Mouse (Mus musculus) kidney, adult 11 months (tissue): ENCODE results near the gene Col4a2.
A peak's percentile ranks its signal among the peaks of the same experiment; 100 is the strongest.

Source experiments
- DNase-seq: peaks from one replicate; pipeline ENCODE4 v3.0.0; 2022

Col4a2 gene

DNA sequence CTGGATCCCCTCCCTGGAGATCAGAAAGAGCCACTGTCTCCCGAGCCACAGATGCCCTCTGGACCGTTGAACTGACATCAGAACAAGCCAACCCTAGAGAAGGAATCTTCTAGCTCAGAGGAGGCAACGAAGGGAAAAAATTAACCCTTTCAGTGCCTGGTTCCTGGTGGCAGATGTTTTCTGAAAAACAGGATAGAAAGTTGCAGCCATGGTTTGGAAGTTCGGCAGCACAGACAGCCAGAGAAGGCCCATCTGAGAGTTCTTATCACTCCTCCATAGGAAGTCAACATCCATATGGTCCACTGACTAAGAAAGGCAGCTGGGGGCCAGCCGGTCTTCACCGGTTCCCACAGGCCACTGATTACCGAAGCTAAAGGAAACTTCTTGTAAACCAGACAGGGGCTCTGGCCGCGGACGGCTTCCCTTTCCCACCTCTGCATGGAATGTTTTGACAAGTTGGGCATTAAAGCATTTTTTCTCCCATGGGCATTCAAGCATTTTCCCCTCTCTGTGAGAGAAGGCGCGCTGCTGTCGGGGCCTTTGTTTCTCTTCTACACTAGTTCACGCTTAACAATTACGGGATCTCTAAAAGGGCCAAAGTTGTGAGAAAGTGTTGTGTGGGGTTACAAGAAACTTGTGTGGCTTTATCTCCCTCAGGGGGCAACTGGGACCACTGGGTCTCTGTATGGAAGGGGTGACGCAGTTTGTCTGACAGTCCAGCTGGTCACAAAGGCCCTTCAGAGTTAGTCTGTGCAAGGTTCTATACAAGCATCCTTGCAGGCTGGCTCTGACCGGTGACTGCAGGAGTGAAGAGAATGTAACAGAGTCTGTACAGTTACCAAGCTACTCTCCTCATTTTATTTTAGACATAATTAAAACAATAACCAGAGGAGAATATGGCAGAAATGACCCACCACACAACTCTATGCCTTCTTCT is 49.9 kb downstream of the Col4a2 start:
- peak; percentile 44 for DNase-seq

- DNase-seq = no peak
Observed at GRCm38 (mm10) chr8:11363340-11364126, 50.9 kb downstream of the Col4a2 start.

GRCm38 (mm10) chr8:11366251-11366650 is 53.6 kb downstream of the Col4a2 start:
- no peak for DNase-seq

DNA sequence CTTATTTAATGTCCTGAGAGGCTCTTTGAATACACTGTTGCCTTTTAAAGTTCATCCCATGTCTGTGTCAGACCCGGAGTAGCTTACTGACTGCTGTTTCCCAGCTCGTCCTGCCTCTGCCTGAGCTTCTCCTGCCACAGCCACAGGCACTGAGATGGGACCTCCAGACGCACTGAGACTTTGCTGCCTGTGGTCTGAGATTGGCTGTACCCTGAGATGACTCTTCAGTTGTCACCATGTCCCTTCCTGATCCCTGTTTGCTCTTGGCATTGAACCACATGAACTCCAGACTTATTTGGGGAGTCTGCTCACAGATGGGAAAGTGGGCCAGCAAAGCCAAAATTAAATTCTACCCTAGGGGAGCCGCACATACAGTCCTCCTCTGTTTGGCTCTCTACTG is 54.1 kb downstream of the Col4a2 start:
- no peak for DNase-seq

GRCm38 (mm10) chr8:11367670-11368069 is 55.1 kb downstream of the Col4a2 start:
- no peak for DNase-seq

- DNase-seq = peak; percentile 46
Observed at GRCm38 (mm10) chr8:11369526-11370203, 57.1 kb downstream of the Col4a2 start.

DNA sequence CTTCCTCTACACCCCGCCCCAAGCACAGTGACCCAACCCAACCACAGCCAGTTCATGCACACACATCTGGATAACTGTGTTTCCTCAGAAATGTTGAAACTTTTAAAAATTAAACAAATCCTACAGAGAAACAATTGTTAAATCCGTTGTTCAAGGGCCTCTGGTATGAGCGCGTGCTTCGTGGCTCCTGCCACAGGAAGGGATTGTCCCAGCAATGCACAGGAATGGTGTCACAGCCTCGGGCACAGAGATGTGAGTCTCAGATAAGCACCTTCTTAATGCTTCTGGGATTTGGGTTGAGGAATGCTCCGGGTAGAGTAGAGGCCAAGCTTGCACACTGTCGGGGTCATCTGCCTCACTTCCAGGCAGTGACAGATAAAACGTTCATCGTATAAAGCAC is 58.7 kb downstream of the Col4a2 start:
- no peak for DNase-seq

- no peak for DNase-seq
Observed at GRCm38 (mm10) chr8:11372080-11372479, 59.5 kb downstream of the Col4a2 start.

DNA sequence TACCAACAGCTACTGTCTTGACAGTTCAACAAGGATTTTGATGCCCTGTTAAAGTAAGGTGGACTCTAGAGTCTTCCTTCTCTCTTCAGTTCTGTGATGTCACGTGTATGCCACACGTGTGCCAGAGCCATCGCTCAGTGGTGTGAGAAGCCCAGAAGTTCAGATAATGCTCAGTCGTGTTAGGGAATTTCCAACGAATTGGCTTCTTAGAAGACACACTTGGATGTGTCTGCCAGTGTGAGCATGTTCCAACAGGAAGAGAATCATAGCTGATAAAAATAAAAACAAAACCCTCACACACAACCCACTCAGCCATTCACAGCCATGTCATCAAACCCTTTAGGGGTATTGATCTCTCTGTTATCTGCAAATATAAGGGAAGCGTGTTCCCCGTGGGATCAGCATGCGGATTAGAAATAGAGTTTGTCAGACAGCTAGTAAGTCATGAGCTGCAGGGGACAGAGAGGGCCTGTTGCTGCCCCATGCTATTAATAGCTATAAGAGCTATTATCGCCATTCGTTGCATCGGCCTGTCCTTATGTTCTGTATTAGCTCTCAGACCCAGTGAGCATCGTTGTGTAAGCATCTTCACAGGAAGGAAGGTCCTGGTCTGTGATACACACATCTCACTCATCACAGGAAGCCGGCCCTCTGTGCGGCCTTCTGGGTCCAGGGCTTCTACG is 61.2 kb downstream of the Col4a2 start:
- DNase-seq = no peak

DNA sequence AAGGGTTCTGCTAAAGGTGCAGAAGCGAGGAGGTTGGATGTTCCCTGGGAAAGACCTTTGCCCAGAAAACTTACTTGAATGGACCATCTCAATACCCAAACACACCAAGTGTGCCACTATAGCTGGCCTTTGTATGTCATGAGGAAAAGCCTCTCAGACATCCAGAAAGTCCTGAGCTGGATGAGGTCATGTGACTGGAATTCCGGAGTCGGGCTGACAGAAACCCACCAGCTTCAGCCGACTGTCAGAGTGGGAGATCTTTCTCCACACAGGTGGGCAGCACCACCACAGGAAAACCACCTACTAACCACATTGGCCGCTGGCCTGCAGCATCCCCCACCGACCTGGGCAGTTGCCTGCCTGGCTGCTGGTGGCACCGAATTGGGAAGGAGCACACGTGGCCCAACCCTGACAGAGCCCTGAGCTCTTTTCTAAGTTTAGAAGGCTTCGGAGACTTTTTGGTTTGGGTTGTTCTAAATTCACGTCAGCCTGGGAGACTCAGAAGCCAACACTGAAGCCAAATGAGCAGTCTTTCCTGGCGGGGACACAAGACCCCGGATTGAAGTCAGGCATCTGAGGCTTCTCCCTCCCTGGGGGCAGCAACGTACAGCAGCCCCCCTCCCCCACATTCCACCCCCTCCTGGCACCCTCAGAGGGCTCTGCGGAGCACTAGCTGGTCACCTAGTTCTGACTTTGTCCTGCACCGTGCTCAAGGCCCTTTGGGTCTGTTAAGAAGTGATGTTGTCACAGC is 61.9 kb downstream of the Col4a2 start:
- DNase-seq = no peak

GRCm38 (mm10) chr8:11375749-11376438 is 63.3 kb downstream of the Col4a2 start:
- no peak for DNase-seq

DNA sequence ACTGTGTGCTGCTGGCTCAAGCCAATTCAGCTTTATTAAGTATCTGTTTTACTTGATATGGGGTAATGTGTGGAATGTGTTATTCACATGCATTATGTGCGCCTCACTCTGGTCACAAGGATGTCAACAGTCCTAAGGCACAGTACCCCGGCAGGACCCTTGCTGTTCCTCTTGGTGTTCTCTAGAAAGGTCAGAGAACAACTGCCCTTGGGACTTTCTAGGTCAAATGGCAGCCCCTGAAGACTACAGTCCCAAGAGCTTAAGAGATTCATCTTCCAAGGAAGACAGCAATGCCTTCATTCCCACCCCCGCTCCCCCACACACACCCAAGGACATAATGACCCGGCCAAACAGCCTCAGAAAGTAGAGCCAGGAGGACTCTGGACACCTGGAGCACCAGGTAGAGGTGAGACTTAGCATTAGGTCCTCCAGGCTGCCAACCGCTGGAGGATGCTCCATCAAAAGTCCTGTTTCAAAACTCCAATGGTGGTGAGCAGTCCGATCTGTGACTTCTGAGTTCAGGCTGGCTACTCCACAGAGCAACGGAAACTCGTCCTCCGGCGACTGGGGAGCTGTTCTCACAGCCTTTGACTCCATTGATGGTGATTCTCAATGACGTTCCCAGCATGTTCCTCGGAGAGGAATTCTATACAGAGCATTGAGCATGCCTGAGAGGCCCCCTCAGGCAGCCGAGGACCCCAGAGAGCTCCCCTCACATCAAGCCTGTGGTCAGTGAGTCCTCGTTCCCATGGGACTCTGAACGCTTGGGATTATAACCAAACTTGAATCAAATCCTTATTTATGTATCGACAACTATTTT is 65.0 kb downstream of the Col4a2 start:
- DNase-seq = no peak

- DNase-seq = peak; percentile 36
Observed at GRCm38 (mm10) chr8:11379590-11379989, 67.0 kb downstream of the Col4a2 start.

DNA sequence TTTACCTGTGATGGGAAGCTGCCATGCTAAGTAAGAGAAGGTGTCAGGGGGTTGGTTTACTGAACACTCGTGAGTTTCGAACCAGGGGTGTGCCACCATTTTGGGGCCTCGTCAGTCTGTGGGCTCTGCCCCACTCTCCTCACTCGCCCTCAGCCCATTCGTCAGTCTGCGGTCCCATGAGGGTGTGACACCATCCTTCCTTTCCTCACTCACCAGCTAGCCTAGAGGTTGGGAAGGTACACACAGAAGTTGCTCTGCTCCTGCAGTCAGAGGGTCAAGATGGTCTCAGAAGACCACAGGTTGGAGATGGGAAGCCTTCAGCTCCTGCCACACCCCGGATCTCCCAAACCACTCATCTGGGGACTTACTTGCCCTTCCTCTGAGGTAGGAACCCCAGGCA is 68.9 kb downstream of the Col4a2 start:
- no peak for DNase-seq

GRCm38 (mm10) chr8:11382059-11382810 is 69.6 kb downstream of the Col4a2 start:
- peak; percentile 37 for DNase-seq

DNA sequence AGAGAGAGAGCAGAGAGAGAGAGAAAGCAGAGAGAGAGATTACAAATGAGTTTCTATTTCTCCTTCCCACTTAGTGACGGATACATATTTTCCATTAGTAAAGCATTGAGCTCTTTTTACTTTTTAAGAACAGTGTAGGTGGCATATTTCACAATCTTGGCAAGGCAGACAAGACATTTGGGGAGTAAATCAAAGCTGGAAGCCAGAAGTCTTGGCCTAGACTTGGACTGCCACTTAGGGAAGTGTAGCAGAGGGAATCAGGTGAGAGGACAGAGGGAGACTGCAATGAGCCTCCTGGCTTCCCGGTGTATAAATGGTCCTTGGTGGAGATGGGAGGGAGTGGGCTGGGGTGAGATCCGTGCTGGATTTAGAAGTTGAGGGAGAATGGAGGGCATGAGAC is 70.3 kb downstream of the Col4a2 start:
- DNase-seq = no peak

GRCm38 (mm10) chr8:11383379-11383778 is 70.8 kb downstream of the Col4a2 start:
- no peak for DNase-seq

DNA sequence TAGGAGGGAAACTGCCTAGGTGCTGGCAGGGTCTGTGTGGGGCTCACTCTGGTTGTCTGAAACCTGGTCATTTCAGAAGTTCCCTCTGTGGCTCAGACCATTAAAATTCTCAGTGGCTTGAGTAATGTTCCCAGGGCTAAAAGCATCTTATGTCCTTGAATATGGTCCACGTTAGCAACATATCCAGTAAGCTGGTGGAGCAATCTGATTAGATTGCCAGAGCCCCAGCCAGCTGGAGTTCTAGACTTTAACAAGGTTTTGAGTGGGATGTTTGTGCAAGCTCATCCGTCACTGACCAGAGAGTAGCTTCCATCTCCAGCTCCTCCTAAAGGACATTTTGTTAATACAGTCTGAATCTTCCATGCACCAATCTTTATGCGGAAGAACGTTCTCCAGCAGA is 72.2 kb downstream of the Col4a2 start:
- no peak for DNase-seq

GRCm38 (mm10) chr8:11385272-11385905 is 72.8 kb downstream of the Col4a2 start:
- DNase-seq = no peak
